ENCODE assay signal across 23 mouse cellular contexts in genomic region chr6:147371737-147372136, GRCm38 (mm10).
DNase-seq lines count a peak whose midpoint lies in the region; ATAC-seq and TF ChIP-seq lines count a peak whose summit lies in the region.
"Had no signal": no experiment of that assay in that cellular context is flagged by ENCODE, and none has a peak within 500 bp of the region (broad histone marks: within the 10 kb centered on the region; RNA-seq: fewer than 3 reads in every experiment).

No protein-coding gene starts in this region.

- H3K9ac ChIP-seq in forebrain, postnatal 0 days = no peak overlapping the region
- no peak overlapping the region for H3K9ac ChIP-seq in forebrain, embryonic 13.5 days
- H3K9ac ChIP-seq: embryonic facial prominence, embryonic 12.5 days; embryonic facial prominence, embryonic 15.5 days; forebrain, embryonic 15.5 days; hindbrain, embryonic 12.5 days; hindbrain, embryonic 15.5 days had no signal

- no peaks in the 10 kb centered on the region for H3K9me3 ChIP-seq in forebrain, postnatal 0 days (ENCODE audit: low read length)
- H3K9me3 ChIP-seq in forebrain, embryonic 13.5 days (replicated peaks) = no peaks in the 10 kb centered on the region
- H3K9me3 ChIP-seq: embryonic facial prominence, embryonic 12.5 days; embryonic facial prominence, embryonic 15.5 days; forebrain, embryonic 15.5 days; hindbrain, embryonic 12.5 days; hindbrain, embryonic 15.5 days had no signal

- ATAC-seq in forebrain, postnatal 0 days = peak; percentile 74
- no peak for ATAC-seq in forebrain, embryonic 13.5 days
- ATAC-seq: activated CD4-positive, CD25-positive, alpha-beta regulatory T cell, adult 4 months; forebrain, embryonic 15.5 days had no signal

- no peaks in the 10 kb centered on the region for H3K36me3 ChIP-seq in forebrain, postnatal 0 days (ENCODE audit: insufficient read depth)
- H3K36me3 ChIP-seq in forebrain, embryonic 13.5 days (ENCODE audit: poor library complexity, severe bottlenecking) = no peaks in the 10 kb centered on the region
- H3K36me3 ChIP-seq: embryonic facial prominence, embryonic 12.5 days; embryonic facial prominence, embryonic 15.5 days; forebrain, embryonic 15.5 days; hindbrain, embryonic 12.5 days; hindbrain, embryonic 15.5 days had no signal

- intact Hi-C loops in left cerebral cortex, postnatal 14 days (cut with DNase I) = no loop called here
- intact Hi-C loops in left cerebral cortex, postnatal 36 days (cut with DNase I) = no loop called here

- WGBS in forebrain, postnatal 0 days = 20% methylated on average over 4 of the region's 4 CpGs
- WGBS in forebrain, embryonic 13.5 days = 42% methylated on average over 4 of the region's 4 CpGs

- no peaks in the 10 kb centered on the region for H3K4me1 ChIP-seq in forebrain, postnatal 0 days (ENCODE audit: insufficient read depth)
- no peaks in the 10 kb centered on the region for H3K4me1 ChIP-seq in forebrain, embryonic 13.5 days
- H3K4me1 ChIP-seq: embryonic facial prominence, embryonic 12.5 days; embryonic facial prominence, embryonic 15.5 days; forebrain, embryonic 15.5 days; hindbrain, embryonic 12.5 days; hindbrain, embryonic 15.5 days had no signal

- TF ChIP-seq CTCF in forebrain, postnatal 0 days (IDR thresholded peaks at IDR 0.05; ENCODE audit: low read depth) = no peak

- DNase-seq in forebrain, postnatal 0 days = no peak
- peak; percentile 12 for DNase-seq in layer of hippocampus, adult 9-10 months (ENCODE audit: low spot score)
- DNase-seq in layer of hippocampus, postnatal 36 days = no peak
- peak; percentile 10 to 36 for DNase-seq in left cerebral cortex, postnatal 14 days (ENCODE audit: low spot score in 2 of 2)
- no peak for DNase-seq in left cerebral cortex, postnatal 36 days (ENCODE audit: low spot score in 2 of 2)
- peak; percentile 29 for DNase-seq in brain, adult 2 months (ENCODE audit: low read depth, low spot score)
- no peak for DNase-seq in lung, postnatal 10 days
- DNase-seq: adrenal gland, adult 8-10 months; adrenal gland, postnatal 25 days; cerebellum, adult 11 months; cerebellum, adult 2 months; cerebellum, adult 9-11 months; cerebellum, postnatal 25 days; gastrocnemius, postnatal 25 days; heart, adult 2 months had no signal

- no peak overlapping the region for H3K4me3 ChIP-seq in forebrain, postnatal 0 days (ENCODE audit: low read depth, low read length)
- H3K4me3 ChIP-seq in forebrain, embryonic 13.5 days = no peak overlapping the region
- H3K4me3 ChIP-seq: embryonic facial prominence, embryonic 12.5 days; embryonic facial prominence, embryonic 15.5 days; forebrain, embryonic 15.5 days; heart, adult 2 months; hindbrain, embryonic 12.5 days; hindbrain, embryonic 15.5 days had no signal

- no peak overlapping the region for H3K4me2 ChIP-seq in forebrain, postnatal 0 days (ENCODE audit: low read depth)
- no peak overlapping the region for H3K4me2 ChIP-seq in forebrain, embryonic 13.5 days
- H3K4me2 ChIP-seq: embryonic facial prominence, embryonic 12.5 days; embryonic facial prominence, embryonic 15.5 days; forebrain, embryonic 15.5 days; heart, embryonic 11.5 days; hindbrain, embryonic 12.5 days; hindbrain, embryonic 15.5 days had no signal

- no peaks in the 10 kb centered on the region for H3K27me3 ChIP-seq in forebrain, postnatal 0 days (ENCODE audit: insufficient read depth, low read length)
- H3K27me3 ChIP-seq in forebrain, embryonic 13.5 days = no peaks in the 10 kb centered on the region
- H3K27me3 ChIP-seq: embryonic facial prominence, embryonic 12.5 days; embryonic facial prominence, embryonic 15.5 days; forebrain, embryonic 15.5 days; hindbrain, embryonic 12.5 days; hindbrain, embryonic 15.5 days had no signal

- no peak overlapping the region for H3K27ac ChIP-seq in forebrain, postnatal 0 days (ENCODE audit: low read depth, low read length)
- no peak overlapping the region for H3K27ac ChIP-seq in forebrain, embryonic 13.5 days
- H3K27ac ChIP-seq: embryonic facial prominence, embryonic 12.5 days; embryonic facial prominence, embryonic 15.5 days; forebrain, embryonic 15.5 days; heart, adult 2 months; hindbrain, embryonic 12.5 days; hindbrain, embryonic 15.5 days had no signal

Comparison
In these comparisons a context has a peak if more than half of its experiments do, and no peak if none do; other contexts are left out.
1. DNase-seq: peak in layer of hippocampus, adult 9-10 months (single experiment), left cerebral cortex, postnatal 14 days (2 of 2) and brain, adult 2 months (single experiment); none in forebrain, postnatal 0 days (single experiment), layer of hippocampus, postnatal 36 days (0 of 2), left cerebral cortex, postnatal 36 days (0 of 2) and lung, postnatal 10 days (single experiment).